11 mouse cellular contexts compared by ENCODE assay signal in the genomic region with DNA sequence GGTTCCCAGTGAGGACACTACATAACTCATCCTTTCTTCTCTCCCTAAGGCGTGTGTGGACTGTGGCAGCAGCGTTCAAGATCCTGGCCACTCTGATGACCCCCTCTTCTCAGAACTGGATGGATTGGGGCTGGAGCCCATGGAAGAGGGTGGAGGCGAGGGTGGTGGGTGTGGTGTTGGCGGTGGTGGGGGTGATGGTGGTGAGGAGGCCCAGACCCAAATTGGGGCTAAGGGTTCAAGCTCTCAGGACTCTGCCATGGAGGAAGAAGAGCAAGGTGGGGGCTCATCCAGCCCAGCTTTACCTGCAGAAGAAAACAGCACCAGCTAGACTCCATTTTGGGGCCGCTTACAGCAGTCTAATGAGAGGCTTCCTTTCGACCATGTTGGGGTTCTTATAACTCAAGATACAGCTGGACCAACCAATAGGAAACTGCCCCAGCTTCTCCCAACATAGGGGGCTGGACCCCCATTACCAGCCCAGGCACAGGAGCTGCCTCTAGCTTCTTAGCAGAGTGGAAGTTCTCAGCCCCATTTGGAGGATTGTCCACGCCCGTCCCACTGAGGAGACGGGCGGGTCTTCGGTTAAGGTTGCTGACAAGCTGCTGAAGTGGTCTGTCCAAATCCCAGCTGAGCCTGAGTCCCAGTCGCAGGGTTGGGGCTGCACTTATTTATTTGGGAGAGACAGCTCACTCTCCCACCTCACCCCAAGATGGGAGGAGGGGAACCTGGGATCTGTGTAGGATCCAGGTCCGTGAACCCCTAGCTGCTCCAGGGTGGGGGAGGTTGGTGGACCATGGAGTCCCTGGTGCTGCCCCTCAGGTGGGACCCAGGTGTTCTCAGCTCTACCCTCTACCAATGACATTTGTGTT. TPM values are rescaled to one million over a fixed set of nuclear protein-coding genes. Genes with fewer than 3 reads are reported as not detected.
DNase-seq lines count a peak whose midpoint lies in the region; ATAC-seq lines count a peak whose summit lies in the region.
"Had no signal": no experiment of that assay in that cellular context is flagged by ENCODE, and none has a peak within 500 bp of the region (broad histone marks: within the 10 kb centered on the region; RNA-seq: fewer than 3 reads in every experiment).

No protein-coding gene starts in this region.

- no peaks in the 10 kb centered on the region; the same call in 1 of the 2 replicates for H3K27me3 ChIP-seq in heart, embryonic 13.5 days (replicated peaks)
- H3K27me3 ChIP-seq in midbrain, embryonic 10.5 days (ENCODE audit: low read depth, poor library complexity, severe bottlenecking), result peaks cover 28% of the 10 kb centered on the region
- H3K27me3 ChIP-seq in midbrain, embryonic 11.5 days (ENCODE audit: control insufficient read depth, insufficient read depth, low read length), result no peaks in the 10 kb centered on the region
- H3K27me3 ChIP-seq in embryonic facial prominence, embryonic 10.5 days (replicated peaks; ENCODE audit: low read depth, poor library complexity, severe bottlenecking), result peaks cover 29% of the 10 kb centered on the region
- no peaks in the 10 kb centered on the region for H3K27me3 ChIP-seq in midbrain, embryonic 15.5 days (replicated peaks)

- peaks cover 22% of the 10 kb centered on the region for H3K4me1 ChIP-seq in heart, embryonic 13.5 days
- H3K4me1 ChIP-seq in midbrain, embryonic 10.5 days, result peaks cover 28% of the 10 kb centered on the region
- H3K4me1 ChIP-seq in midbrain, embryonic 11.5 days (ENCODE audit: control insufficient read depth, insufficient read depth, low read length), result peaks cover 6% of the 10 kb centered on the region
- peaks cover 25% of the 10 kb centered on the region for H3K4me1 ChIP-seq in embryonic facial prominence, embryonic 10.5 days
- peaks cover 6% of the 10 kb centered on the region for H3K4me1 ChIP-seq in midbrain, embryonic 15.5 days

- H3K9me3 ChIP-seq in heart, embryonic 13.5 days, result no peaks in the 10 kb centered on the region
- no peaks in the 10 kb centered on the region for H3K9me3 ChIP-seq in midbrain, embryonic 10.5 days (replicated peaks)
- H3K9me3 ChIP-seq in midbrain, embryonic 11.5 days (ENCODE audit: control insufficient read depth, low read length), result no peaks in the 10 kb centered on the region
- no peaks in the 10 kb centered on the region for H3K9me3 ChIP-seq in embryonic facial prominence, embryonic 10.5 days
- H3K9me3 ChIP-seq in midbrain, embryonic 15.5 days, result no peaks in the 10 kb centered on the region

- no peak for DNase-seq in heart, postnatal 10 days
- no peak for DNase-seq in midbrain, embryonic 10.5 days (ENCODE audit: low spot score)
- DNase-seq in midbrain, embryonic 11.5 days (ENCODE audit: low spot score, missing footprints), result no peak
- DNase-seq in embryonic facial prominence, embryonic 10.5 days (ENCODE audit: low spot score), result no peak
- DNase-seq in frontal cortex, postnatal 10 days (ENCODE audit: low spot score in 2 of 2), result no peak
- DNase-seq: kidney, postnatal 36 days; left cerebral cortex, postnatal 4 days had no signal

- no peak for ATAC-seq in heart, embryonic 13.5 days (ENCODE audit: extremely low read depth, insufficient number of reproducible peaks, low FRiP score, low TSS enrichment)
- no peak for ATAC-seq in midbrain, embryonic 11.5 days (ENCODE audit: low FRiP score)
- ATAC-seq in midbrain, embryonic 15.5 days (replicated peaks), result peak; percentile 51; the same call in 1 of the 2 replicates

- no peak overlapping the region for H3K9ac ChIP-seq in heart, embryonic 13.5 days
- H3K9ac ChIP-seq in midbrain, embryonic 11.5 days (ENCODE audit: low read length), result no peak overlapping the region
- H3K9ac ChIP-seq in midbrain, embryonic 15.5 days, result no peak overlapping the region

- intact Hi-C loops in heart, postnatal 10 days (cut with DNase I), result no loop called here

- H3K36me3 ChIP-seq in heart, embryonic 13.5 days, result peaks cover 56% of the 10 kb centered on the region
- peaks cover 54% of the 10 kb centered on the region for H3K36me3 ChIP-seq in midbrain, embryonic 10.5 days
- H3K36me3 ChIP-seq in midbrain, embryonic 11.5 days (ENCODE audit: control insufficient read depth, insufficient read depth, low read length), result peaks cover 12% of the 10 kb centered on the region
- peaks cover 53% of the 10 kb centered on the region for H3K36me3 ChIP-seq in embryonic facial prominence, embryonic 10.5 days (replicated peaks)
- H3K36me3 ChIP-seq in midbrain, embryonic 15.5 days (replicated peaks), result peaks cover 28% of the 10 kb centered on the region

- peak overlapping the region; percentile 73 for H3K4me2 ChIP-seq in heart, embryonic 13.5 days
- H3K4me2 ChIP-seq in midbrain, embryonic 11.5 days, result no peak overlapping the region
- no peak overlapping the region for H3K4me2 ChIP-seq in midbrain, embryonic 15.5 days

- no peak overlapping the region for H3K4me3 ChIP-seq in heart, embryonic 13.5 days
- peak overlapping the region; percentile 64; the same call in 1 of the 2 replicates for H3K4me3 ChIP-seq in midbrain, embryonic 10.5 days
- H3K4me3 ChIP-seq in midbrain, embryonic 11.5 days (ENCODE audit: low read depth, low read length), result no peak overlapping the region
- H3K4me3 ChIP-seq in embryonic facial prominence, embryonic 10.5 days, result peak overlapping the region; percentile 63; the same call in 1 of the 2 replicates
- no peak overlapping the region for H3K4me3 ChIP-seq in midbrain, embryonic 15.5 days
- H3K4me3 ChIP-seq: heart, adult 2 months had no signal

- WGBS in heart, embryonic 13.5 days, result 74% methylated on average over 13 of the region's 13 CpGs
- WGBS in midbrain, embryonic 10.5 days, result 83% methylated on average over 13 of the region's 13 CpGs
- WGBS in midbrain, embryonic 11.5 days, result 83% methylated on average over 13 of the region's 13 CpGs
- 78% methylated on average over 13 of the region's 13 CpGs for WGBS in embryonic facial prominence, embryonic 10.5 days
- 81% methylated on average over 13 of the region's 13 CpGs for WGBS in midbrain, embryonic 15.5 days

- no peak overlapping the region for H3K27ac ChIP-seq in heart, embryonic 13.5 days (replicated peaks)
- H3K27ac ChIP-seq in midbrain, embryonic 10.5 days (replicated peaks), result no peak overlapping the region
- no peak overlapping the region for H3K27ac ChIP-seq in midbrain, embryonic 11.5 days (ENCODE audit: low read depth, low read length)
- H3K27ac ChIP-seq in embryonic facial prominence, embryonic 10.5 days (replicated peaks), result no peak overlapping the region
- H3K27ac ChIP-seq in midbrain, embryonic 15.5 days, result no peak overlapping the region

RNA-seq across cellular contexts. Expression of a gene that starts 10.9 kb away (rescaled TPM):
- polyA plus RNA-seq in heart, embryonic 13.5 days (2015; fragmentation: Nextera tagmentation; extraction: Ambion mirVana), result 0.47 and 0.67 TPM in 2 replicates
- total RNA-seq in heart, postnatal 10 days (2021), result under 1 TPM; 0.17 to 0.34 TPM
- polyA plus RNA-seq in midbrain, embryonic 10.5 days (2016; fragmentation: Nextera tagmentation; extraction: Ambion mirVana), result 0.07 and 0.09 TPM in 2 replicates
- 0.17 and 0.33 TPM in 2 replicates for polyA plus RNA-seq in midbrain, embryonic 11.5 days (2014; fragmentation: Nextera tagmentation; extraction: Ambion mirVana)
- polyA plus RNA-seq in embryonic facial prominence, embryonic 10.5 days (2016; fragmentation: Nextera tagmentation; extraction: Ambion mirVana), result 0.16 and 0.36 TPM in 2 replicates
- 0.86 and 0.89 TPM in 2 replicates for polyA plus RNA-seq in midbrain, embryonic 15.5 days (2015; fragmentation: Nextera tagmentation; extraction: Ambion mirVana)
- total RNA-seq: monocyte, adult 5-6 weeks had no signal

RNA-seq across cellular contexts. Expression of a gene that starts 13.1 kb away (rescaled TPM):
- 0.41 and 0.60 TPM in 2 replicates for polyA plus RNA-seq in heart, embryonic 13.5 days (2015; fragmentation: Nextera tagmentation; extraction: Ambion mirVana)
- under 1 TPM; 0.42 to 0.60 TPM for total RNA-seq in heart, postnatal 10 days (2021)
- 0.07 and 0.14 TPM in 2 replicates for polyA plus RNA-seq in midbrain, embryonic 10.5 days (2016; fragmentation: Nextera tagmentation; extraction: Ambion mirVana)
- 0.11 TPM in 1 of 2 replicates, not detected in the other for polyA plus RNA-seq in midbrain, embryonic 11.5 days (2014; fragmentation: Nextera tagmentation; extraction: Ambion mirVana)
- 0.12 TPM in 1 of 2 replicates, not detected in the other for polyA plus RNA-seq in embryonic facial prominence, embryonic 10.5 days (2016; fragmentation: Nextera tagmentation; extraction: Ambion mirVana)
- polyA plus RNA-seq in midbrain, embryonic 15.5 days (2015; fragmentation: Nextera tagmentation; extraction: Ambion mirVana), result 0.24 and 0.27 TPM in 2 replicates
- total RNA-seq: monocyte, adult 5-6 weeks had no signal

RNA-seq across cellular contexts. Expression of a gene that starts 14.2 kb away (rescaled TPM):
- 8.6 and 9.0 TPM in 2 replicates for polyA plus RNA-seq in heart, embryonic 13.5 days (2015; fragmentation: Nextera tagmentation; extraction: Ambion mirVana)
- total RNA-seq in heart, postnatal 10 days (2021), result 100 to 1,000 TPM in 1 of 2 experiments, 10 to 100 TPM in 1; 61.4 to 101 TPM
- polyA plus RNA-seq in midbrain, embryonic 10.5 days (2016; fragmentation: Nextera tagmentation; extraction: Ambion mirVana), result 6.8 and 7.6 TPM in 2 replicates
- polyA plus RNA-seq in midbrain, embryonic 11.5 days (2014; fragmentation: Nextera tagmentation; extraction: Ambion mirVana), result 6.0 and 7.3 TPM in 2 replicates
- 6.1 and 7.3 TPM in 2 replicates for polyA plus RNA-seq in embryonic facial prominence, embryonic 10.5 days (2016; fragmentation: Nextera tagmentation; extraction: Ambion mirVana)
- polyA plus RNA-seq in midbrain, embryonic 15.5 days (2015; fragmentation: Nextera tagmentation; extraction: Ambion mirVana), result 11.3 and 12.3 TPM in 2 replicates

RNA-seq across cellular contexts. Expression of a gene that starts 16.4 kb away (rescaled TPM):
- 0.13 and 0.14 TPM in 2 replicates for polyA plus RNA-seq in heart, embryonic 13.5 days (2015; fragmentation: Nextera tagmentation; extraction: Ambion mirVana)
- total RNA-seq in heart, postnatal 10 days (2021), result not detected
- 0.17 and 0.25 TPM in 2 replicates for polyA plus RNA-seq in midbrain, embryonic 10.5 days (2016; fragmentation: Nextera tagmentation; extraction: Ambion mirVana)
- 0.15 and 0.74 TPM in 2 replicates for polyA plus RNA-seq in midbrain, embryonic 11.5 days (2014; fragmentation: Nextera tagmentation; extraction: Ambion mirVana)
- polyA plus RNA-seq in embryonic facial prominence, embryonic 10.5 days (2016; fragmentation: Nextera tagmentation; extraction: Ambion mirVana), result 0.04 and 0.19 TPM in 2 replicates
- 6.3 and 8.0 TPM in 2 replicates for polyA plus RNA-seq in midbrain, embryonic 15.5 days (2015; fragmentation: Nextera tagmentation; extraction: Ambion mirVana)

RNA-seq across cellular contexts. Expression of a gene that starts 21.0 kb away (rescaled TPM):
- polyA plus RNA-seq in heart, embryonic 13.5 days (2015; fragmentation: Nextera tagmentation; extraction: Ambion mirVana), result 79.5 and 82.1 TPM in 2 replicates
- total RNA-seq in heart, postnatal 10 days (2021), result 10 to 100 TPM; 71.1 to 85.8 TPM
- 63.1 and 90.1 TPM in 2 replicates for polyA plus RNA-seq in midbrain, embryonic 10.5 days (2016; fragmentation: Nextera tagmentation; extraction: Ambion mirVana)
- polyA plus RNA-seq in midbrain, embryonic 11.5 days (2014; fragmentation: Nextera tagmentation; extraction: Ambion mirVana), result 72.4 and 73.5 TPM in 2 replicates
- polyA plus RNA-seq in embryonic facial prominence, embryonic 10.5 days (2016; fragmentation: Nextera tagmentation; extraction: Ambion mirVana), result 60.9 and 70.0 TPM in 2 replicates
- 319 and 333 TPM in 2 replicates for polyA plus RNA-seq in midbrain, embryonic 15.5 days (2015; fragmentation: Nextera tagmentation; extraction: Ambion mirVana)

Comparison
In these comparisons a context has a peak if more than half of its experiments do, and no peak if none do; other contexts are left out.
1. H3K4me3 ChIP-seq: peak in midbrain, embryonic 10.5 days (single experiment) and embryonic facial prominence, embryonic 10.5 days (single experiment); none in heart, embryonic 13.5 days (single experiment), midbrain, embryonic 11.5 days (single experiment) and midbrain, embryonic 15.5 days (single experiment).